Mouse (Mus musculus) CH12.LX (cell line): ENCODE results near the gene Nsf.

Source experiments
- BHLHE40 ChIP-seq: IDR thresholded peaks from 2 replicates; pipeline ENCODE4 v1.6.1; 2011; ENCODE audit warnings: mild to moderate bottlenecking, low read depth, low read length, improper control_type of control experiment
- CTCF ChIP-seq, 2 experiments: IDR thresholded peaks in 1 of 2; conservative IDR thresholded peaks in 1 of 2; 2 replicates each; pipeline ENCODE4 v1.5.1; 2011 to 2012; ENCODE audit warnings: low read depth in 2 of 2, low read length in 2 of 2, improper control_type of control experiment in 1 of 2, inconsistent platforms in 1 of 2, mild to moderate bottlenecking in 1 of 2, moderate library complexity in 1 of 2
- E2F4 ChIP-seq: IDR thresholded peaks from 2 replicates; pipeline ENCODE4 v1.6.1; 2011; ENCODE audit warnings: low read depth, low read length, improper control_type of control experiment; ENCODE audit not compliant: insufficient replicate concordance
- EP300 ChIP-seq: IDR thresholded peaks from 2 replicates; pipeline ENCODE4 v1.6.1; 2011; ENCODE audit warnings: low read length, improper control_type of control experiment
- HCFC1 ChIP-seq: IDR thresholded peaks from 2 replicates; pipeline ENCODE4 v1.6.1; 2012; ENCODE audit warnings: low read depth, mild to moderate bottlenecking, inconsistent platforms, low read length, improper control_type of control experiment
- MAFK ChIP-seq: IDR thresholded peaks from 2 replicates; pipeline ENCODE4 v1.6.1; 2011; ENCODE audit warnings: low read length, improper control_type of control experiment; ENCODE audit not compliant: insufficient replicate concordance
- MEF2A ChIP-seq: IDR thresholded peaks from 2 replicates; pipeline ENCODE4 v1.6.1; 2014; ENCODE audit warnings: low read depth, mild to moderate bottlenecking, inconsistent platforms, low read length, improper control_type of control experiment, borderline replicate concordance
- MYC ChIP-seq: IDR thresholded peaks from 2 replicates; pipeline ENCODE4 v1.6.1; 2011; ENCODE audit warnings: low read depth, mild to moderate bottlenecking, improper control_type of control experiment, low read length
- POLR2A ChIP-seq: IDR thresholded peaks from 2 replicates; pipeline ENCODE4 v1.6.1; 2011; ENCODE audit warnings: low read depth, mild to moderate bottlenecking, improper control_type of control experiment, low read length
- SMC3 ChIP-seq: IDR thresholded peaks from 2 replicates; pipeline ENCODE4 v1.6.1; 2011; ENCODE audit warnings: low read depth, low read length, improper control_type of control experiment
- TCF12 ChIP-seq: IDR thresholded peaks from 2 replicates; pipeline ENCODE4 v1.6.1; 2014; ENCODE audit warnings: low read depth, mild to moderate bottlenecking, inconsistent platforms, low read length, improper control_type of control experiment
- USF1 ChIP-seq: IDR thresholded peaks from 2 replicates; pipeline ENCODE4 v1.6.1; 2014; ENCODE audit warnings: low read depth, mild to moderate bottlenecking, inconsistent platforms, low read length, improper control_type of control experiment
- USF2 ChIP-seq: conservative IDR thresholded peaks from 2 replicates; pipeline ENCODE4 v1.6.1; 2011; ENCODE audit warnings: low read depth, low read length, improper control_type of control experiment

GRCm38 (mm10) chr11:103937451-103937850, 16.4 kb downstream of the Nsf start:
- TF ChIP-seq CTCF (conservative IDR thresholded peaks at IDR 0.05 in 1 of 2, IDR thresholded peaks at IDR 0.05 in 1 of 2; ENCODE audit: low read depth in 2 of 2, low read length in 2 of 2) (no peak), BHLHE40 (no peak), SMC3 (no peak), HCFC1 (no peak), POLR2A (no peak), MEF2A (no peak), E2F4 (no peak), MAFK (no peak), MYC (no peak), EP300 (no peak), USF2 (no peak), TCF12 (no peak), USF1 (no peak)
